Mouse (Mus musculus) thymus, adult 2 months (tissue): ENCODE data around the gene Gsg1. TPM values are rescaled to one million over a fixed set of nuclear protein-coding genes. Genes with fewer than 3 reads are reported as not detected.
A peak's percentile ranks its signal among the peaks of the same experiment; 100 is the strongest.

Source experiments
- DNase-seq: peaks from one replicate; pipeline ENCODE4 v3.0.0; 2021
- H3K27ac ChIP-seq: fragments of 200-500 bp; 2 replicates; pipeline ENCODE4 v1.5.1; 2012; ENCODE audit warnings: low read length, control low read depth; ENCODE audit not compliant: control insufficient read depth, insufficient read depth
- H3K27me3 ChIP-seq: fragments of 200-500 bp; 2 replicates; pipeline ENCODE4 v1.6.1; 2012; ENCODE audit warnings: mild to moderate bottlenecking, low read length, moderate library complexity, mixed read lengths; ENCODE audit not compliant: control insufficient read depth, insufficient read depth
- H3K36me3 ChIP-seq: fragments of 200-500 bp; 2 replicates; pipeline ENCODE4 v1.6.1; 2012; ENCODE audit warnings: mild to moderate bottlenecking, low read length, moderate library complexity; ENCODE audit not compliant: control insufficient read depth, insufficient read depth
- H3K4me1 ChIP-seq: fragments of 200-500 bp; replicated peaks from 2 replicates; pipeline ENCODE4 v1.6.1; 2012; ENCODE audit warnings: low read length; ENCODE audit not compliant: control insufficient read depth, insufficient read depth
- H3K4me3 ChIP-seq: fragments of 200-500 bp; 2 replicates; pipeline ENCODE4 v1.5.1; 2012; ENCODE audit warnings: mild to moderate bottlenecking, low read length, control low read depth, moderate library complexity; ENCODE audit not compliant: control insufficient read depth, insufficient read depth
- CTCF ChIP-seq: fragments of 200-500 bp; IDR thresholded peaks from 2 replicates; pipeline ENCODE4 v1.5.1; 2012; ENCODE audit warnings: mild to moderate bottlenecking, control low read depth, low read length, moderate library complexity, borderline replicate concordance; ENCODE audit not compliant: control insufficient read depth, poor library complexity, insufficient read depth; ENCODE audit errors: extremely low read depth
- POLR2A ChIP-seq: fragments of 200-500 bp; IDR thresholded peaks from 2 replicates; pipeline ENCODE4 v1.6.1; 2012; ENCODE audit warnings: mild to moderate bottlenecking, low read length, control low read depth, moderate library complexity; ENCODE audit not compliant: control insufficient read depth, poor library complexity, insufficient read depth; ENCODE audit errors: extremely low read depth
- WGBS: fragments of 180-500 bp; shearing (Covaris S2); methylation state at CpG from one replicate; pipeline ENCODE4 v1.1.7; 2018; 5-methylcytosine and 5-hydroxymethylcytosine counted together
- polyA plus RNA-seq: library from polyadenylated mRNA; depleted of rRNA; stranded (reverse); fragments of >200 nt; gene quantifications from 2 replicates; pipeline ENCODE4 v1.2.3, GENCODE M21; 2012

Gsg1 gene
- polyA plus RNA-seq, 1 experiment: 1.8 TPM

- Histone ChIP-seq H3K36me3 (no peaks in the 10 kb centered on the region), H3K27ac (no peak overlapping the region), H3K4me1 (peaks cover 5% of the 10 kb centered on the region; the same call in 1 of the 2 replicates), H3K27me3 (no peaks in the 10 kb centered on the region), H3K4me3 (no peak overlapping the region)
- TF ChIP-seq POLR2A (no peak), CTCF (no peak)
- DNase-seq: no peak
- 92% methylated on average over 6 of the region's 6 CpGs for WGBS
These were observed 50.4 kb downstream of the Gsg1 start for GRCm38 (mm10) chr6:135203737-135204136.

GRCm38 (mm10) chr6:135202668-135203067 lies 51.5 kb downstream of the Gsg1 start:
- DNase-seq: no peak
- H3K27ac ChIP-seq: no peak overlapping the region
- H3K27me3 ChIP-seq: no peaks in the 10 kb centered on the region
- no peak overlapping the region for H3K4me3 ChIP-seq
- 95% methylated on average over 6 of the region's 6 CpGs for WGBS
- peaks cover 7% of the 10 kb centered on the region; the same call in 1 of the 2 replicates for H3K4me1 ChIP-seq
- no peaks in the 10 kb centered on the region for H3K36me3 ChIP-seq
- no peak for TF ChIP-seq CTCF
- no peak for TF ChIP-seq POLR2A

GRCm38 (mm10) chr6:135200122-135200957 lies 53.8 kb downstream of the Gsg1 start:
- no peak for DNase-seq
- H3K36me3 ChIP-seq: no peaks in the 10 kb centered on the region
- no peak for TF ChIP-seq CTCF
- no peaks in the 10 kb centered on the region for H3K27me3 ChIP-seq
- 94% methylated on average over 16 of the region's 16 CpGs for WGBS
- no peak overlapping the region for H3K4me3 ChIP-seq
- peaks cover 10% of the 10 kb centered on the region; the same call in 1 of the 2 replicates for H3K4me1 ChIP-seq
- no peak overlapping the region for H3K27ac ChIP-seq

GRCm38 (mm10) chr6:135198726-135199125 lies 55.4 kb downstream of the Gsg1 start:
- Histone ChIP-seq H3K27me3 (no peaks in the 10 kb centered on the region), H3K4me1 (peaks cover 7% of the 10 kb centered on the region; the same call in 1 of the 2 replicates), H3K36me3 (no peaks in the 10 kb centered on the region), H3K4me3 (no peak overlapping the region), H3K27ac (no peak overlapping the region)
- DNase-seq: no peak
- WGBS: 40% methylated on average over 6 of the region's 6 CpGs
- TF ChIP-seq POLR2A (no peak), CTCF (no peak)

- H3K27me3 ChIP-seq: no peaks in the 10 kb centered on the region
- H3K36me3 ChIP-seq: no peaks in the 10 kb centered on the region
- H3K4me1 ChIP-seq: peaks cover 6% of the 10 kb centered on the region; the same call in 1 of the 2 replicates
- peak within 1 kb of the TSS; percentile 83 for H3K4me3 ChIP-seq
- WGBS: under 1% methylated on average over 52 of the region's 52 CpGs
- DNase-seq: peak; percentile 89
- no peak for TF ChIP-seq CTCF
- TF ChIP-seq POLR2A: 0 out of 2 replicates have a peak, but pooled peaks have one; percentile 45
- H3K27ac ChIP-seq: no peak within 1 kb of the TSS
These were observed 56.1 kb downstream of the Gsg1 start, which contains the start of the genes Fam234b and Hebp1 for GRCm38 (mm10) chr6:135197921-135198532. TSS of gene Fam234b (plus strand) at chr6:135197977. TSS of gene Hebp1 (minus strand) at chr6:135198022.

GRCm38 (mm10) chr6:135197446-135197845 lies 56.7 kb downstream of the Gsg1 start:
- WGBS: 18% methylated on average over 7 of the region's 7 CpGs
- H3K27me3 ChIP-seq: no peaks in the 10 kb centered on the region
- H3K36me3 ChIP-seq: no peaks in the 10 kb centered on the region
- H3K4me1 ChIP-seq: peaks cover 6% of the 10 kb centered on the region; the same call in 1 of the 2 replicates
- no peak overlapping the region for H3K27ac ChIP-seq
- H3K4me3 ChIP-seq: peak overlapping the region; percentile 83
- no peak for TF ChIP-seq CTCF
- no peak for TF ChIP-seq POLR2A
- no peak for DNase-seq

- WGBS: 93% methylated on average over 8 of the region's 8 CpGs
- peaks cover 6% of the 10 kb centered on the region; the same call in 1 of the 2 replicates for H3K4me1 ChIP-seq
- DNase-seq: no peak
- no peak overlapping the region for H3K4me3 ChIP-seq
- H3K27ac ChIP-seq: no peak overlapping the region
- no peaks in the 10 kb centered on the region for H3K27me3 ChIP-seq
- H3K36me3 ChIP-seq: no peaks in the 10 kb centered on the region
- TF ChIP-seq POLR2A (no peak), CTCF (no peak)
These were observed 57.4 kb downstream of the Gsg1 start for GRCm38 (mm10) chr6:135196707-135197106.
